Mouse (Mus musculus) testis, adult 2 months (tissue): ENCODE data around the gene Cfap299.

ENCODE experiments used
- CTCF ChIP-seq: fragments of 200-500 bp; IDR thresholded peaks from 2 replicates; pipeline ENCODE4 v1.5.1; 2012; ENCODE audit warnings: low read depth, mild to moderate bottlenecking, inconsistent platforms, low read length, moderate library complexity; ENCODE audit not compliant: control insufficient read depth, insufficient read depth, insufficient replicate concordance
- POLR2A ChIP-seq: fragments of 200-500 bp; IDR thresholded peaks from 2 replicates; pipeline ENCODE4 v1.6.1; 2012; ENCODE audit warnings: low read depth, mild to moderate bottlenecking, inconsistent platforms, low read length, moderate library complexity; ENCODE audit not compliant: control insufficient read depth

GRCm38 (mm10) chr5:98696336-98696735, 367.2 kb downstream of the Cfap299 start:
- no peak for TF ChIP-seq POLR2A
- no peak for TF ChIP-seq CTCF
